Mouse (Mus musculus) spleen, embryonic (tissue): ENCODE results near the gene Arid1b.

Experiments
- CTCF ChIA-PET: fragments of 350-600 bp; sonication (Branson Sonifier 250); formaldehyde crosslinking; loops from one replicate; lab custom pipeline; 2022; lab: Charles Lee

The Arid1b gene

DNA sequence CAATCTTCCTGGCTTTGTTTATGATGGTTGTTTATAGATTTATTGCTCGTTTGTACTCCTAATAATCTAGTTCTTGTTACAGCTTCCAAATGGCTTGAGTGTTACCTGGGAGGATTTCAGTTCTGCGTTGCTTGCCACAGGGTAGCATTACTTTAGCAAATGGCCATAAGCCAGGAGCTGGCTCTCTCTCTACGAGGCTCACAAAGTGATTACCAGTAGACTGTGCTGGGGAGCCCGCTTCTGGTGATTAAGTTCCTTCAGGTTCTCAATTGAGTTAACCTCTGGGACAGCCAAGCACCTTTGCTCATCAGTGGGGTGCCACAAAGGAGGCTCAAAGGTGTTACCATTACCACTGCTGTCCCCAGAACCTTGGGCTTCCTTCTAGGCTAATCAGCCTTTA lies 227.4 kb downstream of the Arid1b start:
- CTCF ChIA-PET = interaction anchor here (0.7 to 1.2 kb wide), 2 partner anchors 8 to 200 kb away, joined by 3 to 4 read pairs; no protein-coding TSS in a partner anchor

DNA sequence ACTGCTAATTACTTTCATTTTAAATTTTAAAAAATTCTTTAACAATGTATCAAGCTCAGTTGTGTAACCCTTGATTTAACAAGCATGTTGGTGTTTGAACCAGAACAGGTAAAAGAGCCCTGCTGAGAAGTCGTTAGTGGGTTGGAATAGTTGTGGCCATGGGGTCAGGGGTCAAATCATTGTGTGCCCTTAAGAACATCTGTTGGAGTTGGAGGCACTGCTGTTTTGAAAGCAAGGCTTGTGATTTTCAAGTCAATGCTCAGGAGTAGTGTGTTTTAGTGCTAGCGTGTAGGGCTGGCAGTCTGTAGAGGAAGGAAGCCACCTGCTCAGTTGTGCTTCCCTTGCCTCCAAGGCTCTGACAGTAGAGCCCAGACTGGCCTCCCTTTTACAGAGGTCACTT lies 228.7 kb downstream of the Arid1b start:
- CTCF ChIA-PET = interaction anchor here (0.5 kb wide), 1 partner anchor 8 kb away, joined by 4 read pairs; no protein-coding TSS in a partner anchor

DNA sequence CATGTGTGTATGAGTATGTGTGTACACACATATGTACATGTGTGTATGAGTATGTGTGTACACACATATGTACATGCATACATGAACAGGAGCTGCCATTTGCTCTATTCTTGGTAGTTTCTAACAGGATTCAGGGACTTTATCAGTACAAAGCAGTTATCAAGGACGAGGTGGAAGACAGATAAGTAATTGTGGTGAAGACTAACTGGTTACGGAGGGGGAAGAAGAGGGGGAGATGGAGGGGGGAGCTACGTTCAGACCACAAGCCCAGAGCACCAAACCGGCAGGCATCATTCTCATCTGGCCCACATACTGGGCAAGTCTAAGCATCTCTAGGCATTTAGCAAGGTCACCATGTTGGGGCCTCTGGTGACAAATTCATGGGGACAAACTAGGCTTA lies 230.8 kb downstream of the Arid1b start:
- CTCF ChIA-PET = no interaction called here

DNA sequence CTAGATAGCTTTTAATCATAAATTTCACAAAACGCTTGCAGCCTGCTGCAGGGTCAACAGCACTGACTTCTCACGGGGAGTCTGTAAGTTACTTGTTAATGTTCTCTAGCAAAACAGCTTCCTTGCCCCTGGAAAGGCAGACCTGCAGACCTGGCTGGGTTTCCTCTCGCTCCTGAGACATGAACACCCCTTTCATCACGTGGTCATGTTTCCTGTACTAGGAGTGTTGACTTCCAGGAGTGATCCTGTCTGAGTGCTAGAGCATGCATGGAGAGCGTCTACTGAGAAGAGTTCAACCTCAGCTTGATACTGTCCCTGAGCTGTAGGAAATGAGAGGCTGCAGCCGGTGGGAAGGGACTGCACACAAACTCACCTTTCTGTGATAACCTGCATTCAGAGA lies 233.0 kb downstream of the Arid1b start:
- CTCF ChIA-PET = interaction anchor here (0.6 kb wide), 1 partner anchor 83 kb away, joined by 3 read pairs; no protein-coding TSS in a partner anchor

DNA sequence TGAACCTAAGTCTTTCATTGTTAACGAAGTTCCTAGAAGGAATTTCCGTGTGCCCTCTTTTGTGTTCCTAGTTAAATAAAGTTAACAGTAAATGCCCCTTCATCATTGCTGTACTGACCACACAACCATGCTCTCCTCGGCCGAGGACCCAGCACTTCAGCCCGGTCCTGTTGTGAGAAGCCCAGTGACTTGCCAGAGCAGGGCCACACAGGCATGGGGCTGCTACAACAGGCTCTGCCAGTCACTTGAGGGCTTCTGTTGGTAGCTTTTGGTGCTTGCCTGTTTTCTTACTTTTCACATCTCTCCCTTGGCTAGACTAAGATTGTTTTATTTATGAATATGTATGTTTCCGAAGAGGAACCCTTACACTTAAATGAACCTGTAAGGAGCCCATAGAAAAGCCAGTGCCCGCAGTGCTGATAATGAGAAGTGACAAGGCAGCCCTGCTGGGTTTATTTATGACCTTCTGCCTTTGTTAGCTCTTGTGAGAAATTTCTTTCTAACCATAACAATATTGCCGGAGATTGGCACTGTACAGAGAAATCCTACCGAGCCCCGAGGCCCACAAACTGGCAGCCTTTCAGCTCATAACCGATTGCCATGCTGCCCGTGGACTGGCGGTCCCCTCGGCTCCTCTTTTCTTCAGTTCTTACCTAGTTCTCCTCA lies 234.0 kb downstream of the Arid1b start:
- CTCF ChIA-PET = no interaction called here

DNA sequence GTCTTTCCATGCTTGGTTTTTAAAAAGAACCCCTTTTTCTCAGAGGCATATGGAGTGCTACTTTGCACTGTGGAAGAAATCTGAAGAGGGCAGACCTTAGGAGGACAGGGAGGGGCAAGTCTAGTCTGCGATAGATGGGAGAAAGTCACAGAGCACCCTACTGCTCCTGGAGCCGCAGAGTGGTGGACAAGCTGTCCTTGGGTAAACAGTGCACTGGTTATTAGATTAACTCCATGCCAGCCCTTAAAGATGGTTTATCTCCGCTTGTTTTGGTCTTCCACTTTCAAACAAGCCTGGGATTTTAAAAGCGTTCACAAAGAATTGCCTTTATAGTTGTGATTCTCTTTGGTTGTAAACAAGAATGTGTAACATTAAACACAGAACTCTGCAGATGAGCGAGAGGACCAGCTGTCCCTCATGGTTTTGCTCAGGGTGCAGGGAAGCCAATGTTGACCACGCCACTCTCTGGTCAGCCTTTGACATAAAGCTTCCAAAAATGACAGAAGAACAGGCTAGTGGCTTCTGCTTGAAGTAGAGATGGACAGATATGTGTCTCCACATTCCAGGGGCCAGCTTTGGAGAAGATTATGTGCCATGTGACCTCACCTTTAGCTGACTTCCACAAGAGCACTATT lies 234.6 kb downstream of the Arid1b start:
- CTCF ChIA-PET = no interaction called here

DNA sequence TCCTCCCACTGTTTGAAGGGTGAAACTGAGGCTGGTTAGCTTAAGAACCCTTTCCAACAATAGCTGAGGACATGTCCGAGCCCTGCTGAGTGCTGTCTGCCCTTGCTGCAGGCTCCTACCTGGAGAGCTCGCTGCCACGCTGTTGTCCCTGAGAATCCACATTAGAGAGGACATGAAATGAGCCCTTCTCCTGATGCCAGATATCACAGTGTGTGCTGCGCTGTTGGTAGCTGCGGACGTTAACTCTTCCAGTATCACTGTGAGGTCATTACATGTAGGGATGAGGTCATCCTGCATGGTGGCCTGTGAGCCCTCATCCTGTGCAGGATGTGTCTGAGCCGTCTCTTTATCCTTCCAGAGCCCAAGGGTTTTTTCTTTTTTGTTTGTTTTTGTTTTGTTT lies 235.9 kb downstream of the Arid1b start:
- CTCF ChIA-PET = interaction anchor here (0.6 kb wide), 1 partner anchor 8 kb away, joined by 4 read pairs; no protein-coding TSS in a partner anchor

DNA sequence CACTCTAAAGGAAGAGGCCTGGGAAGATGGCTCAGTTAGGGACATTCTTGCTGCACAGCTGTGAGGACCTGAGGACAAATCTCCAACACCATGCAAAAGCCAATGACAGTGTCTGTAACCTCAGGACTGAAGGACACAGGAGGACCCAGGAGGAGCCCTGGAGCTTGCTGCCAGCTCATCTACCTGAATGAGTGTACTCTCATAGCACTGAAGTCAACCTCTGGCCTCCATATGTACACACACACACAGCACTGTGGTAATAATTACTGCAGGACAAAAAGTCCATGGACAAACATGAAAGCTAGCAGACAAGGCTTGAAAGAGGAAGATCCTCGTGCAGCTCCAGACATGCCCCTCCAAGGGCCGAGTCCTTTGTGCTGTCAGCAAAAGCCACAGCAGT lies 238.0 kb downstream of the Arid1b start:
- CTCF ChIA-PET = no interaction called here

DNA sequence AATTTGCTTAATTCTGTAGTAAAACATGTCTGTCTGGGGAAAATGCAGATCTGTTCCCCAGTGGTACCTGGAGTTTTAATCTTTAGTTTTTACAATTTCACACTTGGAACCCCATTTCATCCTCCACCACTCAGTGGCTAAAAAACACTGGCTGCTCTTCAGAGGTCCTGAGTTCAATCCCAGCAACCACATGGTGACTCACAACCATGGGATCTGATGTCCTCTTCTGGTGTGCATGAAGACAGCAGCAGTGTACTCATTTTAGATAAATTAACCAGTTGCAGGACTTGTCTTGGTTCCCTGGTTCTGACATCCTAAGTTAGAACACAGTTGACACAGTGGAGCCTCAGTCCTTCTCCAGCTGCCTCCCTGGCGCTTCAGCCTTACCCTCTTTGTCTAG lies 239.9 kb downstream of the Arid1b start:
- CTCF ChIA-PET = interaction anchor here (0.6 kb wide), 2 partner anchors 14 to 169 kb away, joined by 4 to 7 read pairs; no protein-coding TSS in a partner anchor

DNA sequence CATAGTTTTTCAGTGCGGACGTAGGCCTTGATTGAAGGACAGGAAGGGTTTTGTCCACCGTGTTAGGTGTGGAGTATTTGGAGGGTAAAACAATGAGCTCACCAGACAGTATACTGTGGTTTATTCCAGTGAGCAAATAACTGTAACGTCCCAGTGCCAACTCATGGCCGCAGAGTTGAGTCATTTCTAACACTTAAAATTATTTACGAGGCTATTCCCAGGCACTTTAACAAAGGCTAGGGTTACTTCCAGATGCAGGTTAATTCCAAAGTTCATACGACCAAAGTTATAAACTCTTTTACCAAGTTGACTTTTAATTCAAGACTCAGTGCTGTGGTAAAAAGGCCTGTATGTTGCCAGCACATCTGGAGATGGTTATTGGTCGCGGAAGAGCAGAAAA lies 240.9 kb downstream of the Arid1b start:
- CTCF ChIA-PET = interaction anchor here (0.6 to 0.8 kb wide), 2 partner anchors 13 to 24 kb away, joined by 4 read pairs; no protein-coding TSS in a partner anchor

DNA sequence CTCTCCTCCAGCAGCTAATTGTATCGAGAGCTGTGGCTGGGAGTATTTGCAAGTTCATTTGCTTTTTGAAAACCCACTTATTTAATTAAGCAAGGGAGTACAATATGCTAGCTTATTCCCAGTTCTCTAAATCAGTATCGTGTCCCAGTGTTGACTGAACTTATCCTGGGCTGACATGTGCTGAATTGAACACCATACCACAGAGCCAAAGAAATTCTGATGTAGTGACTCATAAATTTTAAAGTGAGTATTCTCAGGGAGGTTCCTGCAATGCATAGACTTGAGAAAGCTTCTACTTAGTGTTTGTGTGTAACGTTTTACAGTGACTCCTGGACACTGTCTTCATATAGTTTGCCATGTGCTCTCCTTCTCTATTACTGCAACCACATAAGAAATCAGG lies 243.6 kb downstream of the Arid1b start:
- CTCF ChIA-PET = no interaction called here

DNA sequence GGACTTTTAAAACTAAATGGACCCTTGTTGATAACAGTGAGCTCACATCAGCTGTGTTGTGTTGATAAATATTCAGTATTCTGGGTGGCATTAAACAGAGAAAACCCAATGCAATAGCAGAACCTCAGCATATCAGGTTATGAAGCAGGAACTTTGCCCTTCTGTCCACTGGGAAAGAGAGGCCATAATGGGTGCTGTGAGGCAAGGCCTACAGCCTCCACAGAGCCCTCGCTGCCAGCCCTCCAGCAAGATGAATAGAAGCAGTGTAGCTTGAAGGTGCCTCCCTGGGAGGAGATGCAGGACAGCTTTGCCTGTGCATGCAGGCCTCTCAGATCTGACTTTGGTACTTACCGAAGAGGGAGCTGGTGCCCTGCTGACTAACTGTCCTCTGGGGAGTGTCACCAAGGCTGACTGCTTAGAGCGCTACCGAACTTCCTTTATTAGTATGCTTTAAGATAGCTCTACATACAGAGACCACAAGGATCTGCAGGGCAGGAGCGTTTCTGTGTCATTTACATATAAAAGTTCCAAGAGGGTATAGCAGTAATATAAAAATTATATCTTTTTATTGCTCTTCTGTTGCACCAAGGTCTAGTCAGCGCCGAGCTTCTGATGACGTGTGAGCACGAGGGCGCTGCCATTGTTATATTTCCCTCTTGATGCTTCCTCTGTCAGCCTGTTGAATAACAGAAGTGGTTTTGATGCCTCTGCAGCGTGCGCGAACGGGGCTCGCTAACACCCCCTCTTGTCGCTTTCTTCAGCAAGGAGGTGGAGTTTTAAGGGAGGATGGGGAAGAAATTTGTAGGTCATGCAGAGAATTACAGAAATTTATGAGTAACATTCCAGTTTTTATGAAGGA lies 244.5 kb downstream of the Arid1b start:
- CTCF ChIA-PET = interaction anchor here (0.6 kb wide), 1 partner anchor 38 kb away, joined by 3 read pairs; no protein-coding TSS in a partner anchor

DNA sequence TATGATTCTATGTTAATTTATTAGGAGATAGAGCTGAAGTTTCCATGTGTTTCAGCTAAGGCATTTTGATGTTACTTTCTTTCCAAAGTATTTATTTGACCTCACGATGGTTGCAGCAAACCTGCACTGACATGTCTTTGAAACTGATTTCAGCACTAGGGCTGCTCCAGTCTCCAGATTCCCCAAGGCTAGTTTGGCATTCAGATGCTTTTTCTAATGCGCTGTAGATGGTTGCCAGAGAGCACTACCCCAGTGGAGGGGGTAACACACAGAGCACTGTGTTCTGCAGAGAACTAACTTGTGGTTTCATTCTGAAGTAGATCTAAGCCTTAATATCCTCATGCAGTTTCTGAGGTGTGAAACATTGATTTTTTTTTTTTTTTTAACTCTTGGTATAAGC lies 250.4 kb downstream of the Arid1b start:
- CTCF ChIA-PET = interaction anchor here (0.6 to 0.7 kb wide), 2 partner anchors 416 to 1061 kb away, joined by 3 to 7 read pairs; no protein-coding TSS in a partner anchor

DNA sequence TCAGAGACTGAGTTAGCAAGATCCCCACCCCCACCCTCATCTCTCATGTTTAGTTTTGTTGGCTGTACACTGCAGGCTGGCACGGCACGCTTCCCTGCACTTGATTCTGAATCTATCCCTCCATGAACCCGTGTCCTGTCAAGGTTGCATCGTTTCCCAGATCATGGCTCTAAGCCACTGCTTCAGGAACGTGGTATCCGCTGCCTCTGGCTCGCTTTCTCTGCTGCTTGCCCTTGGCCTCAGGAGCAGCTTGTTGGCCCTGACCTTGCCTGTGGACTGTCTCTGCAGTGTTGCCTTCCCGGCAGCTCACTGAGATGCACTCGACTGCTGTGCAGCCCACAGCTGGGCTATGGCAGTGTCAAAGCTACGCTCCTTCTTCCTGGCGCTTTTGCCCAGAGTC lies 252.6 kb downstream of the Arid1b start:
- CTCF ChIA-PET = no interaction called here

DNA sequence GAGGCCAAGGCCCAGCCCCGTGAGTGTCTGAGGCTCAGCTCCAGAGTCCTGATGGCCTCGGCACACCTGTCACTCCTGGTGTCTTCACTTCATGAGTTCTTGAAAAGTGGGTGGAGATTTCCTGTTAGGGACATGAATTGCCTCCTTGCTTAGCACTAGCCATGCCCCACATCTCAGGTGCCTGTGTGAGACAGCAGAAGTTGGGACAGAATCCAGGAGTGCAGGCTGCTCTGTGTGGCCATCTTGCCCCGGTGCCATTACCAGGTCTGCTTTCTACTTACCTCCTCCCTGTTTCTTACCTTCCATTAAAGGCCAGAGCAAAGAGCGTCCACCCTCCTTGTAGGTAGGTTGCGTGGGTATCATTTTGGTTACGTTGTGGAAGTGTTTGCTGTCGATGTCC lies 253.1 kb downstream of the Arid1b start:
- CTCF ChIA-PET = no interaction called here

DNA sequence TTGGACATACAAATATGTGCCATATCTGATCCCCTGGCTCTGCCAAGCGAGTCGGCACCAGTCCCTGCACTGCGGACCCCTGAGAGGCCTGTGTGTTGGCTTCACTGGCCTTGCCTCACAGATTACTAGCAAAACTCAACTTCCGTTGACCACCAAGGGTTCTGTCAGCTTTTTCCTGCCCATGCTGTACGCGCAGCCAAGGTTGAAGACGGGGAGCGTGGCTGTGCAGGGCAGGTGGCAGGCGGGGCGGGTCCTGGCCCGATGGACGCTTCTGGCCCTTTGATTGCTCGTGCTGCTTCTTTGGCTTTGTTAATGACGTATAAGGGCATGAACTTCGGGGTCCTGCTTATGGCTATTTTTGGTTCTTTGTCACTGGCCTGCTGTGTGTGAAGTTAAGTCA lies 253.6 kb downstream of the Arid1b start:
- CTCF ChIA-PET = interaction anchor here (0.6 to 0.7 kb wide), 2 partner anchors 13 to 14 kb away, joined by 4 to 7 read pairs; no protein-coding TSS in a partner anchor

DNA sequence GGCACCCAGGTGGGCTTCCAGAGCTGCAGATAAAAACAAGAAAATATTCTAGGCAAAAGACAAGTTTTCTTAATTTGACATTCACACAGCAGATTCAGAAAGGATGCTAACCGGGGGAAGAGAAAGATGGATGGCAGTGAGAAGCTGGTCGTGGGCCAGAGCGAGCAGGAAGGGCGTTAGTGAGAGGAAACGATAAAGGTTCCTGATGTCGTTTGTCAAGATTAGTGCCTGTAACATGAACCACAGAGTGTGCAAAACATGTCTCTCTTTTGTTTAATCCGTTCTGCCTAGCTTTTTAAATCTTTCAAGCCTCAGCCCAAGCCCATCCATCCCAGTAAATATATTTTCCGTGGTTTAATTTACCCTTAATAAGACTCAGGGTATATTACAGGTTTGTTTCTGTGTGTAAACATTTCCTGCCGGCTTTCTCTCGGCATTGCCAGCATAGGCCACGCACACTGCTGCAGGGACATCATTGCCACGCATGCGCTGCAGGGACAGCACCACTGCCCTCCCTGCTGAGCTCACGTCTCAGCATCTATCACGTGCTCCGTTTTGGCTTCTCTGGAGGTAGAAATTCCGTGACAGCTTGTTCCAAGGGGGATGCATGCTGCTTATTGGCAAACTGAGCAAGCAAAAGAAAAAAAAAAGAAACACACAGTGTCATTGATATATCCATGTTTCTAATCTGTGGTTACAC lies 255.0 kb downstream of the Arid1b start:
- CTCF ChIA-PET = interaction anchor here (0.7 kb wide), 1 partner anchor 55 kb away, joined by 4 read pairs; no protein-coding TSS in a partner anchor

DNA sequence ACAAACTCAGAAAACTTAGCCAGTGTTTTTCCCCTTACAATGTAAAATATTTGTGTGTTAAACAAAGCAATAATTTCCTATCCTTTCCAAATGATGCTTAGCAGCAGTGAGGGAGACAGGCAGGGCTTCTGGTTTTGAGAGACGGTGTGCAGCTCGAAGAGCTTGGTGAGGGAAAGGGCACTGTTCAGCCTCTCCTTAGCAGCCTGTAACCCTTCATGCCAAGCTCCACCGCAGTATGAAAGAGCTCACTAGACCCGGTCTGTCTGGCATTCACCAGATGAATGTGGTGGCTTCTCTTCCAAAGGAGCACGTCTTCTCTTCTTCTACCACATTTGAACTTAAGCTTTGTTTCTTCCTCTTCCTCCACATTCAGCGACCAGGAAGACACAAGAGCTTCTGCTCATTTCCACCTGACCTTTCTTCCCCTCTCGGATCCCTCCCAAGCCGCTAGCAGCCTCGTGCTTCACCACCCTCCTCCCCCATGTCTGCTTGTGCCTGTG lies 255.6 kb downstream of the Arid1b start:
- CTCF ChIA-PET = interaction anchor here (0.7 to 0.9 kb wide), 2 partner anchors 54 to 232 kb away, joined by 4 read pairs; no protein-coding TSS in a partner anchor

DNA sequence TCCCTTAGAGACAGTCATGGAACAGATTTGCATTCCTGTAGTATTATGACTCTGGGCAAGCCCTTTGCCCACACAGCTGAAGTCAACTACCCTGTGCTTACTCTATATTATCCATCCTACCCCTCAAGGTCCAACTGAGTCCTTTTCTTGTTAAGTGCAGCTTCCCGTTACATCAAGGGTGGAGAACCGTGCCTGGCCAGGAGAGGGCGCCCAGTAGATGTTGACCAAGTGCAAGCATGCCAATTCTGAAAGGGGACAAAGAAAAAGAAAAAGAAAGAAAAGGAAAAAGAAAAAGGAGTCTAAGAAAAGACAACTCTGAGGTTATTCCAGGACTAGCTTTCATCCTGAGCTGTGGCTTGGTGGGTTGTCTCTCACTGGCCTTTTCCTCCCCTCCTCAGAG lies 258.3 kb downstream of the Arid1b start:
- CTCF ChIA-PET = interaction anchor here (0.5 to 1.1 kb wide), 3 partner anchors 10 to 49 kb away, joined by 3 read pairs; no protein-coding TSS in a partner anchor
